Mouse (Mus musculus): Measurements from ENCODE around the gene Spryd4.

- TF ChIP-seq CTCF (IDR thresholded peaks at IDR 0.05; ENCODE audit: extremely low read depth, insufficient read length, insufficient replicate concordance, low read depth, low read length) (no peak), POLR2A (IDR thresholded peaks at IDR 0.05; ENCODE audit: low read depth, low read length) (no peak)
These were observed 42.2 kb upstream of the Spryd4 start, which contains the start of gene Apon for GRCm38 (mm10) chr10:128253677-128254255.
